Mouse (Mus musculus) A20 (cell line): ENCODE results near the gene Rtp2.

ENCODE experiments used
- DNase-seq: peaks from one replicate; pipeline ENCODE4 v3.0.0-alpha.2; 2011; ENCODE audit warnings: low read depth, low spot score

Rtp2 gene

DNA sequence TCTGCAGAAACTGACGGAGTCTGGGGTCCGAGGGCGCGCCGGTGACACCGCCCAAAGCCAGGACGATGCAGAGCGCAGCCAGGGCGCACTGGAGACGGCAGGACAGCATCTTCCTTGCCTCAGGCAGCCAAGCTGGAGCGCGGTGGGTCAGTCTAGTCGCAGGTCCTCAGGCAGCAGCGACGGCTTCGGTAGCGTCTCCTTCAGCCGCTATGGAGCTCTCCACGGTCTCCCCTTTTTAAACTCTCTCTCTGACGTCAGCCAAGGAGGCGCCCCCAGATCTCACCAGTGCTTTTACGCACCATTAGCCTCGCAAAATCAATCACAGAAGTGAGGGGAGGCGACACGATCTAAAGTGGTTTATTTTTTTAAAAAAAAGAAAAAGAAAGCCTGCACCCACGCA, 41.6 kb downstream of the Rtp2 start, which contains the start of gene Sst:
TSS of gene Sst (minus strand) at position 323 of the 400 bp plus-strand sequence.
- DNase-seq, result no peak

DNA sequence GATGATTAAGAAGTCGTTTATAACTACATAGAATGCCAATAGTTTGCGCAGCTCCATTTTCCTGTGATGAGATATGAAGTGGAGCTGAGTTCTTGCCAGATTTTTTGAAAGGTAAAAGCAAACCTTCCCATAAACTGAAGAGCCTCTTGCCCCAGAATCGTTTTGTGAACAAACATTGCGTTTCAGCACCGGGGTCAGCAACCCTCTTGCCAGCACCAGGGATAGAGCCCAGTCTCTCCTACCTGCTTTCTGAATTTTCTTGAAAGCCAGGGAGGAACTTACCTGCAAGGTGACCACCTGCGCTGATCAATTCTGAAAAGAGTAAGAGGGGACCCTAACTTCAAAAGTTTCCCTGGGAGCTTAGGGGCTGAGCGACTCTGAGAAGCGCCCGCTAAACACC, 42.0 kb downstream of the Rtp2 start:
- no peak for DNase-seq

- DNase-seq, result no peak
These were observed 44.1 kb downstream of the Rtp2 start for GRCm38 (mm10) chr16:23887910-23888579.

DNA sequence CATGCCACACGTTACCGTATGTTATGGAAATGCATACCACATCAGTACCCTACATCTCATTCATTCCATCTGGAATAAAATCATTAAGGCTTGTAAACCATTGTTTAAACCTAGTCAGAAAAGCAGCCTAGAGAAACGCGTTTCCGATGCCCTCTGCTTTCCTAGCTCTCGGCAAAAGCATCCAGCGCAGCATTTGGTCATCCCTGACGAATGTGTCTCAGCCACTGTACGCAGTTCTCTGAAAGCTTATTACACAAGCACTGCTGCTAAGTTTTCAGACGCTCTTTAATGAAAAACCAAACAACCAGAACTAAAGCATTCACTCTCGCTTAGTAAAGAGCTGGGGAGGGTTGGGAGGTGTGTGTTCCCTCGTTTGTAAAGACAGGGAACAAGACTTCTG, 47.1 kb downstream of the Rtp2 start:
- DNase-seq, result no peak
